Mouse (Mus musculus) liver, embryonic 14.5 days (tissue): ENCODE results near the gene C1ra. TPM values are rescaled to one million over a fixed set of nuclear protein-coding genes. Genes with fewer than 3 reads are reported as not detected.
"Not testable (repeated sequence)": the region's sequence is repeated elsewhere in the genome, so short reads cannot be mapped to it uniquely, and the experiment has no call there.

ENCODE experiments used
- ATAC-seq: fragments of 200-750 bp; cut with Nextera tagmentation; 2 replicates; pipeline ENCODE4 v1.8.0; 2017; ENCODE audit warnings: moderate number of reproducible peaks, mild to moderate bottlenecking, moderate library complexity; ENCODE audit not compliant: insufficient read depth
- DNase-seq, 3 experiments: peaks; one replicate each; pipeline ENCODE4 v3.0.0-alpha.2; 2012 to 2013; ENCODE audit warnings: low read depth in 3 of 3, low spot score in 3 of 3
- H3K27ac ChIP-seq: fragments of 300-500 bp; sonication (generic); 2 replicates; pipeline ENCODE4 v1.5.1; 2014; ENCODE audit warnings: moderate library complexity, mild to moderate bottlenecking, control low read depth, inconsistent platforms
- H3K27me3 ChIP-seq: fragments of 300-500 bp; sonication (generic); 2 replicates; pipeline ENCODE4 v1.6.1; 2014; ENCODE audit warnings: mild to moderate bottlenecking, low read length, moderate library complexity; ENCODE audit not compliant: control insufficient read depth, insufficient read depth
- H3K36me3 ChIP-seq: fragments of 300-500 bp; sonication (generic); replicated peaks from 2 replicates; pipeline ENCODE4 v1.6.1; 2014; ENCODE audit warnings: low read depth; ENCODE audit not compliant: control insufficient read depth, insufficient read depth
- H3K4me1 ChIP-seq, 2 experiments: fragments of 200-500 bp in 1 of 2; fragments of 300-500 bp in 1 of 2; sonication (generic) in 1 of 2; replicated peaks; 2 replicates each; pipeline ENCODE4 v1.6.1; 2012 to 2014; ENCODE audit warnings: antibody characterized with exemption in 1 of 2, inconsistent platforms in 1 of 2, low read length in 1 of 2; ENCODE audit not compliant: control insufficient read depth in 2 of 2, insufficient read depth in 2 of 2
- H3K4me2 ChIP-seq: fragments of 300-500 bp; sonication (generic); 2 replicates; pipeline ENCODE4 v1.6.1; 2014; ENCODE audit warnings: low read depth, mild to moderate bottlenecking, control low read depth, moderate library complexity
- H3K4me3 ChIP-seq, 2 experiments: fragments of 200-500 bp in 1 of 2; fragments of 300-500 bp in 1 of 2; sonication (generic) in 1 of 2; 2 replicates each; pipeline ENCODE4 v1.5.1; 2012 to 2014; ENCODE audit warnings: low read depth in 2 of 2, low read length in 2 of 2, mild to moderate bottlenecking in 2 of 2, control low read depth in 1 of 2, inconsistent platforms in 1 of 2, moderate library complexity in 1 of 2; ENCODE audit not compliant: insufficient read depth in 1 of 2
- H3K9ac ChIP-seq: fragments of 300-500 bp; sonication (generic); replicated peaks from 2 replicates; pipeline ENCODE4 v1.6.1; 2014; ENCODE audit warnings: mild to moderate bottlenecking, control low read depth, moderate library complexity
- H3K9me3 ChIP-seq: fragments of 300-500 bp; sonication (generic); 2 replicates; pipeline ENCODE4 v1.6.1; 2016; ENCODE audit warnings: low read length, mixed read lengths; ENCODE audit not compliant: control insufficient read depth
- CTCF ChIP-seq: IDR thresholded peaks from 2 replicates; pipeline ENCODE4 v1.5.1; 2016; ENCODE audit warnings: antibody characterized with exemption, low read depth, control low read depth
- EP300 ChIP-seq: IDR thresholded peaks from 2 replicates; pipeline ENCODE4 v1.6.1; 2016; ENCODE audit warnings: antibody characterized with exemption, low read depth
- WGBS: fragments of 180-500 bp; shearing (Covaris S2); extraction: QIAGEN DNeasy Blood & Tissue Kit; methylation state at CpG from one replicate; pipeline ENCODE4 v1.1.7; 2014; ENCODE audit not compliant: insufficient replicate concordance; 5-methylcytosine and 5-hydroxymethylcytosine counted together
- polyA plus RNA-seq, 2 experiments: library from polyadenylated mRNA; depleted of rRNA in 1 of 2; stranded (reverse) in 1 of 2; unstranded in 1 of 2; fragments of >200 nt; fragmentation: Nextera tagmentation in 1 of 2; extraction: Ambion mirVana in 1 of 2; gene quantifications; 2 replicates each; pipeline versions ENCODE4 v1.2.1 to v1.2.3; 2012 to 2014

C1ra gene
- polyA plus RNA-seq, 2 experiments, result 7.8 to 8.6 TPM

DNA sequence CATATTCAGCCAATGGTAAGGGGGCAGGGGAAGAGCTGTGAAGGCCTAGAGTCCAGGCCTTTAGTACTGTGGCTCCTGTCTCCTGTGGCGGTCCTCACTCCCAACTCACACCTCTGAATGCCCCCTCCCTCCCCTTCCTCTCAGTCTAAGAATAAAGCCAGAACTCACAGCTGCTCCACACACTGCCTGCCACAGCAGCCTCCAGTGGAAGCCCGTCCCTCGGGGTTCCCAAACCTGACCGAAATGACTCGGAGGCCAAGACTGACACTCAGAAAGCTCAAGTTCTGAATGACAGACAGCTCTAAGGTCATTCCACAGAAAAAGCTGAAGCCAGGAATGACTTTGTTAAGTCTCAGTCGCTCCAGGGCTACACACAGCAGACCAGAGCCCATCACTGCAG, 46.5 kb upstream of the C1ra start:
- Histone ChIP-seq H3K9me3 (no peaks in the 10 kb centered on the region), H3K4me2 (no peak overlapping the region), H3K27me3 (no peaks in the 10 kb centered on the region; the same call in 1 of the 2 replicates), H3K4me1 (peaks cover 0 to 14% of the 10 kb centered on the region in 2 experiments), H3K27ac (no peak overlapping the region), H3K9ac (no peak overlapping the region), H3K36me3 (no peaks in the 10 kb centered on the region), H3K4me3 (no peak overlapping the region)
- no peak for DNase-seq
- TF ChIP-seq CTCF (no peak), EP300 (no peak)
- no peak for ATAC-seq
- 82% methylated on average over 6 of the region's 6 CpGs for WGBS

DNA sequence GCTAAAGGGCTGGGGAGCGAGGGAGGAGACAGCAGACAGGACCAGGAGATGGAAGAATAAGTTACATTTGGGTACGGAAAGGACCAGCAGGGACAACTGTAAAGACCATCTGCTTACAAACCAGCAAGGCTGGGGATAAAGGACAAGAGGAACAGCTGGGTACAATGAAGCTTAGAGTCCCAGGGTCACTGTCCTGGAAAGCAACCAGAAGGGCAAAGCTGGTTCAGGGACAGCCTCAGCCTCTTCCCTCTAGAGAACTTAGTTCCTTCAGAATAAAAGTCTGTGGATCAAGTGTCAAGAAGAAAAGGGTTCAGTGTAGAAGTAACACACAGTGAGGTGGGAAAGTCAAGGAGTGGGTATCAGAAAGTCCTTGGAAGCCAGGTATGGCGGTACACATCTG, 41.1 kb upstream of the C1ra start:
- H3K9ac ChIP-seq, result no peak overlapping the region
- no peak overlapping the region for H3K4me2 ChIP-seq
- TF ChIP-seq EP300 (no peak), CTCF (no peak)
- H3K9me3 ChIP-seq, result no peaks in the 10 kb centered on the region
- DNase-seq (no peak), ATAC-seq (no peak)
- no peak overlapping the region; the same call in 1 of the 2 replicates for H3K27ac ChIP-seq
- no peaks in the 10 kb centered on the region for H3K36me3 ChIP-seq
- 72% methylated on average over 3 of the region's 3 CpGs for WGBS
- H3K27me3 ChIP-seq, result no peaks in the 10 kb centered on the region
- H3K4me3 ChIP-seq, result no peak overlapping the region
- H3K4me1 ChIP-seq, result peaks cover 12 to 29% of the 10 kb centered on the region in 2 experiments

DNA sequence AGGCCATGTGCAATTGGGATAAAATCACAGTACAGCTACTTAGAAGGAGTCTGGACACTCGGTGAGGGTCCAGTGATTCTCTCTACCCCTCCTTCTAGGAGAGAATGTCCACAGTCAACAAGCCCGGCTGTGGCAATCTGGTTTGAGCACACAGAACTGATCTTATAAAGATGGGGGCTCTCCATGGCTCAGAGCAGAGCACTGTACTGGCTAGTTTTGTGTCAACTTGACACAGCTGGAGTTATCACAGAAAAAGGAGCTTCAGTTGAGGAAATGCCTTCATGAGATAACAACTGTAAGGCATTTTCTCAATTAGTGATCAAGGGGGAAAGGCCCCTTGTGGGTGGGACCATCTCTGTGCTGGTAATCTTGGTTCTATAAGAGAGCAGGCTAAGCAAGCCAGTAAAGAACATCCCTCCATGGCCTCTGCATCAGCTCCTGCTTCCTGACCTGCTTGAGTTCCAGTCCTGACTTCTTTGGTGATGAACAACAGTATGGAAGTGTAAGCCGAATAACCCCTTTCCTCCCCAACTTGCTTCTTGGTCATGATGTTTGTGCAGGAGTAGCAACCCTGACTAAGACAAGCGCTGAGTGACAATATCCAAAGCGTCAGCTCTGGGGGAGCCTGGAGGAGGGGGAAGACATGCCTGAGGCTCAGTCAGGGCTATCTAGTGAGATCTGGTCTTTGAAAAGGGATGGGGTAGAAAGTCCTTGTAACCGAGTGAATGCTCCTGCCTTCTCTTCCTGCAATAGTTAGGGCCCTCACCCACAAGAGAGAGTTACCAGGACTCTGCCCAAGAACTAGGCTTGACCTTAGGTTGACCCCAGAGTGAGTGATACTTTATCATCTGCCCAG, 40.2 kb upstream of the C1ra start:
- H3K4me3 ChIP-seq, result peak overlapping the region; percentile 14 to 23; a peak in 1 of 4 replicates
- H3K4me2 ChIP-seq, result peak overlapping the region; percentile 59
- peak overlapping the region; percentile 71 for H3K27ac ChIP-seq
- peak; percentile 73 for TF ChIP-seq EP300
- ATAC-seq (peak; percentile 81), DNase-seq (peak in 1 of 3 experiments; percentile 24)
- 23% methylated on average over 6 of the region's 6 CpGs for WGBS
- H3K9ac ChIP-seq, result peak overlapping the region; percentile 43
- H3K27me3 ChIP-seq, H3K9me3 ChIP-seq, H3K36me3 ChIP-seq: not testable (repeated sequence)
- peaks cover 12 to 29% of the 10 kb centered on the region in 2 experiments for H3K4me1 ChIP-seq

DNA sequence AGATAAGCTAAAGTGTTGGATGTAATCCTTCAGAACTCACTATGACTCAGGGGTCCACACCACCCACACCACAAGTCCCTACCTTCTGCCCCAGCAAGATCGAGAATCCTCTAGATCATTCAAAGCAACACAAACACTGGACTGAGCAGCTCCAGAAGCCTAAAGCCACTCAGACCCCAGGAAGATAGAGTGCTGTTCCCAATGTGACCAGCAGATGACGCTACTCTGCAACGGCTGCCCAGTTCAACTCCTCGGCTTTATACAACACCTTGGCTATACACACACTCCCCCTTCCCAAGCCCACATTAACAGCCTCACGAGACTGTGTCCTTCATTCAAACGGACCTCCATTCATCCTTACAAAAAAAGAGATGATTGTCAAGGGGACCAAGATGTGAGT, 39.4 kb upstream of the C1ra start:
- Histone ChIP-seq H3K4me1 (peaks cover 16 to 33% of the 10 kb centered on the region in 2 experiments), H3K9me3 (no peaks in the 10 kb centered on the region), H3K9ac (peak overlapping the region; percentile 13), H3K36me3 (no peaks in the 10 kb centered on the region), H3K27ac (peak overlapping the region; percentile 71; the same call in 1 of the 2 replicates), H3K4me3 (peak overlapping the region in 1 of 2 experiments; percentile 23; a peak in 1 of 4 replicates), H3K27me3 (no peaks in the 10 kb centered on the region), H3K4me2 (peak overlapping the region; percentile 59)
- peak; percentile 95 for TF ChIP-seq CTCF
- no peak for TF ChIP-seq EP300
- 22% methylated on average over 6 of the region's 6 CpGs for WGBS
- ATAC-seq (peak; percentile 32; the same call in 1 of the 2 replicates), DNase-seq (peak; percentile 43 to 53 (median 50))

- WGBS, result 66% methylated on average over 11 of the region's 11 CpGs
- H3K4me1 ChIP-seq, result peaks cover 19 to 49% of the 10 kb centered on the region in 2 experiments
- peak in 1 of 3 experiments; percentile 40 for DNase-seq
- no peak for ATAC-seq
- H3K27ac ChIP-seq, result no peak overlapping the region
- no peaks in the 10 kb centered on the region for H3K9me3 ChIP-seq
- TF ChIP-seq EP300 (no peak), CTCF (no peak)
- no peak overlapping the region for H3K4me3 ChIP-seq
- H3K36me3 ChIP-seq, result no peaks in the 10 kb centered on the region
- H3K4me2 ChIP-seq, result no peak overlapping the region
- H3K9ac ChIP-seq, result no peak overlapping the region
- H3K27me3 ChIP-seq, result no peaks in the 10 kb centered on the region
Observed at GRCm38 (mm10) chr6:124474621-124475020, 37.6 kb upstream of the C1ra start.

DNA sequence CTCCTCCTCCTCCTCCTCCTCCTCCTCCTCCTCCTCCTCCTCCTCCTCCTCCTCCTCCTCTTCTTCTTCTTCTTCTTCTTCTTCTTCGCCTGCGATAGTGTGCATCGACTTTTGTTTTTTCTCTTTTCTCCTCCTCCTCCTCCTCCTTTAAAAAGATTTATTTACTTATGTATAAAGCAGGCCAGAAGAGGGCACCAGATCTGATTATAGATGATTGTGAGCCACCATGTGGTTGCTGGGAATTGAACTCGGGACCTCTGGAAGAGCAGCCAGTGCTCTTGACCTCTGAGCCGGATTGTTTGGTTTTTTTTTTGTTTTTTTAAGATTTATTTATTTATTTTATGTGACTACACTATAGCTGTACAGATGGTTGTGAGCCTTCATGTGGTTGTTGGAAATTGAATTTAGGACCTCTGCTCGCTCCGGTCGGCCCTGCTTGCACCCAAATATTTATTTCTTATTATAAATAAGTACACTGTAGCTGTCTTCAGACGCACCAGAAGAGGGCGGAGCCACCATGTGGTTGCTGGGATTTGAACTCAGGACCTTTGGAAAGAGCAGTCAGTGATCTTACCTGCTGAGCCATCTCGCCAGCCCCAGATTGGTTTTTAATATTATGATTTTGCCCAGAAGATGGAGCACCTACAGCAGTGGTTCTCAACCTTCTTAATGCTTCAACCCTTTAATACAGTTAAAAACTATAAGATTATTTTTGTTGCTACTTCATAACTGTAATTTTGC, 36.7 kb upstream of the C1ra start:
- DNase-seq, H3K9me3 ChIP-seq, H3K4me2 ChIP-seq, ATAC-seq, H3K27me3 ChIP-seq, H3K4me3 ChIP-seq, H3K9ac ChIP-seq, H3K36me3 ChIP-seq, H3K27ac ChIP-seq: not testable (repeated sequence)
- WGBS, result 74% methylated on average over 8 of the region's 11 CpGs
- peaks cover 19 to 50% of the 10 kb centered on the region in 2 experiments for H3K4me1 ChIP-seq
